Mouse (Mus musculus): ENCODE measurements around the gene Ackr2. TPM values are rescaled to one million over a fixed set of nuclear protein-coding genes. Genes with fewer than 3 reads are reported as not detected.

Gene Ackr2
- total RNA-seq, 2 experiments from 2014 or later: not detected

DNA sequence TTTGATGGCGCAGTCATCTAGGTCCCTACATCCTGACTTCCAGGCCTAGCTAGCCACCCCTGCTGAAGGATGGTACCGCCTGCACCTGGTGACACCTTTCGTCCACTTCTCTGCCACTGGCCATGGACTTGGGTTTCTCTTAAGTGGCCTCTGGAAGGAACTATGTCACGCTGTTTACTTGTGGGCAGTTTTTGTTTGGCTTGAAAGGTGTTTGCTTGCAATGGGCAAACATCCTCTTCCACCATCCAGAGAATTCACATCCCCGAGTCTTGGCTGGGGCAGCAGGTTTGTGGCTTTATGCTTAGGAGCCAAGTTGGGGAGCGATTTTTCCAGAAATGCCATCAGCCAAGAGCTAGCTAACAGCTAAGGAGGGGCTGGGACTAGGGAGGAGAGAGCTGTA is 54.4 kb downstream of the Ackr2 start:
- ATAC-seq (ENCODE audit: poor library complexity, severe bottlenecking): no peak

DNA sequence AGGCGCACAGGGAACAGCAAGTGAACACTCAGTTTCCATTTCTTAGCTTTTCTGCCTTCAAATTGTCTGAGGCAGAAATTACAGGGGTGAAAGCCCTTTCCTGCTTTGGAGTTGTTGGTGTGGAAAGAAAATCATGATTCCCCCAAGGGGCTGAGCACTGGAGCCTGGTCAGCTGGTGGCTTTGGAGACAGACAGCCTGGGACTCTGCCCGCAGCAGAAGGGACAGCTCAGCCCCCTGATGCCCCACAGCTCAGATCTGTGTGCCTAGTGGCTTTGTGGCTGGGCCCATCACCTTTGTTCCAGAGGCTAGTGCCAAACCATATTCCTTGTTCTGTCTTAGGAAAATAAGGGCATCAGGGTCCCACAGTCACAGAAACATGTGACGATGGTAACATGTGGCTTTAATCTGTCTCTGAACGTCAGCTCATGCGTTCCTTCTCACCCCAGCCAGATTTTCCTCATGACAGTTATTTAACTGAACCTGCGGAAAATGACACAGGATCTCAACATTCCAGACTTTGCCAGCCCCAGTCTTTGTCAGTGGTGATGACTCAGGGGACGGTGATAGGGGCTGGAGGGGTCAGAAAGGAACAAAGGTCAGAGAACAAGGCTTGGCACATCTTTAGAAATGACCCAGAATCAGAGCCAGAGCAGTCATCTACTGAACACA is 61.9 kb downstream of the Ackr2 start:
- ATAC-seq (ENCODE audit: poor library complexity, severe bottlenecking): no peak

Other genes with a start within 250 kb of the Ackr2 start
- 5.9 and 8.6 TPM in 2 replicates for gene Sec22c, start 192.9 kb upstream of the Ackr2 start, total RNA-seq (2015)
- 4.4 and 5.2 TPM in 2 replicates for gene Sec22c, start 192.9 kb upstream of the Ackr2 start, total RNA-seq (2017)
- gene Ss18l2, start 188.0 kb upstream of the Ackr2 start, total RNA-seq (2015): 36.2 and 39.1 TPM in 2 replicates
- gene Ss18l2, start 188.0 kb upstream of the Ackr2 start, total RNA-seq (2017): 29.8 and 35.7 TPM in 2 replicates
- 72.1 and 87.3 TPM in 2 replicates for gene Nktr, start 179.2 kb upstream of the Ackr2 start, total RNA-seq (2015)
- 69.6 and 110 TPM in 2 replicates for gene Nktr, start 179.2 kb upstream of the Ackr2 start, total RNA-seq (2017)
- gene Zfp651, start 139.0 kb upstream of the Ackr2 start, total RNA-seq (2015): not detected in 2 replicates
- gene Zfp651, start 139.0 kb upstream of the Ackr2 start, total RNA-seq (2017): not detected in 2 replicates
- gene Klhl40, start 120.7 kb upstream of the Ackr2 start, total RNA-seq (2015): not detected in 2 replicates
- not detected in 2 replicates for gene Klhl40, start 120.7 kb upstream of the Ackr2 start, total RNA-seq (2017)
- not detected in 2 replicates for gene Hhatl, start 105.8 kb upstream of the Ackr2 start, total RNA-seq (2015)
- not detected in 2 replicates for gene Hhatl, start 105.8 kb upstream of the Ackr2 start, total RNA-seq (2017)
- gene Ccdc13, start 58.9 kb upstream of the Ackr2 start, total RNA-seq (2015): not detected in 2 replicates
- not detected in 2 replicates for gene Ccdc13, start 58.9 kb upstream of the Ackr2 start, total RNA-seq (2017)
- gene Higd1a, start 40.0 kb upstream of the Ackr2 start, total RNA-seq (2015): 64.0 and 80.3 TPM in 2 replicates
- gene Higd1a, start 40.0 kb upstream of the Ackr2 start, total RNA-seq (2017): 9.5 and 13.5 TPM in 2 replicates
- not detected in 2 replicates for gene Cyp8b1, start 17.9 kb downstream of the Ackr2 start, total RNA-seq (2015)
- gene Cyp8b1, start 17.9 kb downstream of the Ackr2 start, total RNA-seq (2017): 0.18 TPM in 1 of 2 replicates, not detected in the other
- not detected in 2 replicates for gene Fam198a, start 52.6 kb downstream of the Ackr2 start, total RNA-seq (2015)
- not detected in 2 replicates for gene Fam198a, start 52.6 kb downstream of the Ackr2 start, total RNA-seq (2017)
- 1.4 TPM in 1 of 2 replicates, not detected in the other for gene Pomgnt2, start 98.8 kb downstream of the Ackr2 start, total RNA-seq (2015)
- 0.18 and 1.5 TPM in 2 replicates for gene Pomgnt2, start 98.8 kb downstream of the Ackr2 start, total RNA-seq (2017)
- 56.3 and 63.6 TPM in 2 replicates for gene Snrk, start 218.9 kb downstream of the Ackr2 start, total RNA-seq (2015)
- gene Snrk, start 218.9 kb downstream of the Ackr2 start, total RNA-seq (2017): 76.9 and 85.5 TPM in 2 replicates

Data from megakaryocyte, adult 5-6 weeks (primary cell).